Mouse (Mus musculus) hindbrain, embryonic 11.5 days (tissue): ENCODE measurements around the gene Slc35d2. TPM values are rescaled to one million over a fixed set of nuclear protein-coding genes. Genes with fewer than 3 reads are reported as not detected.
A peak's percentile ranks its signal among the peaks of the same experiment; 100 is the strongest.

ENCODE experiments used
- ATAC-seq: fragments of 200-750 bp; cut with Nextera tagmentation; 2 replicates; pipeline ENCODE4 v1.8.0; 2017; ENCODE audit warnings: mild to moderate bottlenecking, moderate TSS enrichment, moderate library complexity; ENCODE audit not compliant: low FRiP score
- DNase-seq: peaks from one replicate; pipeline ENCODE4 v3.0.0-alpha.2; 2015; ENCODE audit warnings: low spot score
- H3K27ac ChIP-seq: fragments of 300-500 bp; sonication (generic); 2 replicates; pipeline ENCODE4 v1.5.1; 2014; ENCODE audit warnings: mild to moderate bottlenecking, low read depth, low read length
- H3K27me3 ChIP-seq: fragments of 300-500 bp; sonication (generic); 2 replicates; pipeline ENCODE4 v1.6.1; 2014; ENCODE audit warnings: mild to moderate bottlenecking, low read length, moderate library complexity, mixed read lengths; ENCODE audit not compliant: control insufficient read depth, insufficient read depth
- H3K36me3 ChIP-seq: fragments of 300-500 bp; sonication (generic); 2 replicates; pipeline ENCODE4 v1.6.1; 2014; ENCODE audit warnings: mild to moderate bottlenecking, low read length, moderate library complexity, mixed read lengths; ENCODE audit not compliant: control insufficient read depth, insufficient read depth
- H3K4me1 ChIP-seq: fragments of 300-500 bp; sonication (generic); replicated peaks from 2 replicates; pipeline ENCODE4 v1.6.1; 2014; ENCODE audit warnings: low read length, mixed read lengths; ENCODE audit not compliant: control insufficient read depth, insufficient read depth
- H3K4me2 ChIP-seq: fragments of 300-500 bp; sonication (generic); replicated peaks from 2 replicates; pipeline ENCODE4 v1.6.1; 2014; ENCODE audit warnings: mild to moderate bottlenecking, low read depth, low read length
- H3K4me3 ChIP-seq: fragments of 300-500 bp; sonication (generic); 2 replicates; pipeline ENCODE4 v1.5.1; 2014; ENCODE audit warnings: low read depth, low read length
- H3K9ac ChIP-seq: fragments of 300-500 bp; sonication (generic); 2 replicates; pipeline ENCODE4 v1.6.1; 2014; ENCODE audit warnings: low read depth, low read length
- H3K9me3 ChIP-seq: fragments of 300-500 bp; sonication (generic); 2 replicates; pipeline ENCODE4 v1.6.1; 2016; ENCODE audit warnings: low read length; ENCODE audit not compliant: control insufficient read depth
- WGBS: fragments of 180-500 bp; shearing (Covaris S2); extraction: QIAGEN DNeasy Blood & Tissue Kit; methylation state at CpG from one replicate; pipeline ENCODE4 v1.1.7; 2014; 5-methylcytosine and 5-hydroxymethylcytosine counted together
- polyA plus RNA-seq: library from polyadenylated mRNA; unstranded; fragments of >200 nt; fragmentation: Nextera tagmentation; extraction: Ambion mirVana; gene quantifications from 2 replicates; pipeline ENCODE4 v1.2.1, GENCODE M21; 2014

The Slc35d2 gene
- polyA plus RNA-seq, 1 experiment from 2014 or later = 6.9 TPM

GRCm38 (mm10) chr13:64126316-64126715 lies 2.9 kb downstream of the Slc35d2 start:
- Histone ChIP-seq H3K36me3 (no peaks in the 10 kb centered on the region), H3K9me3 (no peaks in the 10 kb centered on the region), H3K27ac (no peak overlapping the region), H3K4me1 (0 out of 2 replicates have a peak, but pooled peaks cover 2% of the 10 kb centered on the region), H3K9ac (no peak overlapping the region), H3K27me3 (no peaks in the 10 kb centered on the region), H3K4me2 (no peak overlapping the region), H3K4me3 (no peak overlapping the region)
- WGBS = 64% methylated on average over 4 of the region's 4 CpGs
- ATAC-seq (no peak), DNase-seq (no peak)

DNA sequence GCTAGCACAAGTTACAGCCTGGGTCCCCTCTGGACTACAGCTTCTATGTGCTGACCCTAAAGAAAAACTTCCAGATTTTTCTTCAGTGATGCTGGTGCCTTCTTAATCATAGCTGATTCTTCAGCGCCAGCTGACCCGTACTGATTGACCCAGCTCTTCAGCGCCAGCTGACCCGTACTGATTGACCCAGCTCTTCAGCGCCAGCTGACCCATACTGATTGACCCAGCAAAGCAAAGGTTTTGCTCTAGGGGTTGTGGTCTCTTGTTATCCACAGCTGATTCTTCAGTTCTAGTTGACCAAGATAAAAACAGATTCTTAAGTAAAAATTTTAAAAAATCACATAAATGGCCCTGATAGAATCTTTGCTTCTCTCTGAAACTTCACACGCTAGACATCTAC lies 4.3 kb downstream of the Slc35d2 start:
- Histone ChIP-seq H3K36me3 (no peaks in the 10 kb centered on the region), H3K9ac (no peak overlapping the region), H3K4me2 (no peak overlapping the region), H3K4me3 (no peak overlapping the region), H3K27ac (no peak overlapping the region), H3K27me3 (no peaks in the 10 kb centered on the region), H3K9me3 (no peaks in the 10 kb centered on the region), H3K4me1 (0 out of 2 replicates have a peak, but pooled peaks cover 2% of the 10 kb centered on the region)
- 87% methylated on average over 6 of the region's 6 CpGs for WGBS
- DNase-seq (no peak), ATAC-seq (no peak)

GRCm38 (mm10) chr13:64123491-64124188 lies 5.5 kb downstream of the Slc35d2 start:
- 28% methylated on average over 6 of the region's 6 CpGs for WGBS
- DNase-seq = no peak

GRCm38 (mm10) chr13:64120760-64121159 lies 8.4 kb downstream of the Slc35d2 start:
- H3K36me3 ChIP-seq = no peaks in the 10 kb centered on the region
- no peaks in the 10 kb centered on the region for H3K4me1 ChIP-seq
- H3K9me3 ChIP-seq = no peaks in the 10 kb centered on the region
- no peak overlapping the region for H3K9ac ChIP-seq
- H3K27ac ChIP-seq = no peak overlapping the region
- 61% methylated on average over 4 of the region's 4 CpGs for WGBS
- no peak overlapping the region for H3K4me3 ChIP-seq
- no peak overlapping the region for H3K4me2 ChIP-seq
- no peaks in the 10 kb centered on the region for H3K27me3 ChIP-seq
- ATAC-seq (no peak), DNase-seq (no peak)

More at GRCm38 (mm10) chr13:64123491-64124188, 5.5 kb downstream of the Slc35d2 start:
- Histone ChIP-seq H3K4me3 (no peak overlapping the region), H3K4me1 (no peaks in the 10 kb centered on the region), H3K36me3 (no peaks in the 10 kb centered on the region), H3K9me3 (no peaks in the 10 kb centered on the region), H3K27me3 (no peaks in the 10 kb centered on the region), H3K4me2 (no peak overlapping the region), H3K9ac (no peak overlapping the region), H3K27ac (no peak overlapping the region)
- ATAC-seq = no peak

- H3K27ac ChIP-seq = no peak overlapping the region
- ATAC-seq = no peak
- H3K4me1 ChIP-seq = no peaks in the 10 kb centered on the region
- H3K27me3 ChIP-seq = no peaks in the 10 kb centered on the region
- no peak overlapping the region for H3K9ac ChIP-seq
- H3K4me3 ChIP-seq = no peak overlapping the region
- H3K4me2 ChIP-seq = no peak overlapping the region
- no peaks in the 10 kb centered on the region for H3K9me3 ChIP-seq
- no peak for DNase-seq
- H3K36me3 ChIP-seq = no peaks in the 10 kb centered on the region
- 64% methylated on average over 2 of the region's 2 CpGs for WGBS
These were observed 11.7 kb downstream of the Slc35d2 start for GRCm38 (mm10) chr13:64117442-64117841.

GRCm38 (mm10) chr13:64110421-64110820 lies 18.7 kb downstream of the Slc35d2 start:
- H3K36me3 ChIP-seq = no peaks in the 10 kb centered on the region
- H3K9me3 ChIP-seq = no peaks in the 10 kb centered on the region
- DNase-seq (no peak), ATAC-seq (no peak)
- no peaks in the 10 kb centered on the region for H3K27me3 ChIP-seq
- no peak overlapping the region for H3K9ac ChIP-seq
- no peak overlapping the region for H3K27ac ChIP-seq
- no peak overlapping the region for H3K4me2 ChIP-seq
- H3K4me1 ChIP-seq = peaks cover 6% of the 10 kb centered on the region
- H3K4me3 ChIP-seq = no peak overlapping the region
- WGBS = 94% methylated on average over 1 of the region's 1 CpGs

GRCm38 (mm10) chr13:64108381-64108850 lies 20.8 kb downstream of the Slc35d2 start:
- H3K36me3 ChIP-seq = no peaks in the 10 kb centered on the region
- H3K4me1 ChIP-seq = peaks cover 6% of the 10 kb centered on the region
- DNase-seq (peak; percentile 70), ATAC-seq (peak; percentile 71)
- H3K27me3 ChIP-seq = no peaks in the 10 kb centered on the region
- H3K9me3 ChIP-seq = no peaks in the 10 kb centered on the region
- H3K4me3 ChIP-seq = no peak overlapping the region
- no peak overlapping the region; the same call in 1 of the 2 replicates for H3K4me2 ChIP-seq
- 12% methylated on average over 5 of the region's 5 CpGs for WGBS
- H3K27ac ChIP-seq = peak overlapping the region; percentile 19
- H3K9ac ChIP-seq = no peak overlapping the region

DNA sequence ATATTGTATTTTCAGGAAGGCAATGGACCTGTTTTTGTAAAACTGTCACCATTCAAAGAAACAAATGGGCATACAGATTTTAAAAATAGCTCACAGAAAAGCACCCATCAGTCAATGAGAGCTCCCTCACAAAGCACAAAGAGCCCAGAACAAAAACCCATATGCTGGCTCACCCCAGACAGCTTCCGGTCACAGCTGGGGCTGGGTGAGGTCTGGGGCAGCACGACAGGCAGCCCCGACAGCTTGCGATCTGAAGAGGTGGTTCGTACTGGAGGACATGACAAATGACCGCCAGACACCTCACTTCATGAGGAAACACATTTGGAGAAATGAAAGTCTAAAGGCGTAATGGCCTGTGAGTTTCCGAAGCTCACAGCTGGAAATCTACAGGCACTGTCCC lies 21.6 kb downstream of the Slc35d2 start:
- no peaks in the 10 kb centered on the region for H3K9me3 ChIP-seq
- ATAC-seq = peak; percentile 89
- H3K27me3 ChIP-seq = no peaks in the 10 kb centered on the region
- no peaks in the 10 kb centered on the region for H3K36me3 ChIP-seq
- H3K4me2 ChIP-seq = peak overlapping the region; percentile 20; the same call in 1 of the 2 replicates
- H3K4me1 ChIP-seq = peaks cover 6% of the 10 kb centered on the region
- DNase-seq = peak; percentile 73
- H3K27ac ChIP-seq = peak overlapping the region; percentile 5; the same call in 1 of the 2 replicates
- WGBS = 16% methylated on average over 8 of the region's 8 CpGs
- no peak overlapping the region for H3K9ac ChIP-seq
- H3K4me3 ChIP-seq = no peak overlapping the region

GRCm38 (mm10) chr13:64107105-64107504 lies 22.1 kb downstream of the Slc35d2 start:
- ATAC-seq = peak; percentile 62

More at GRCm38 (mm10) chr13:64107105-64107504, 22.1 kb downstream of the Slc35d2 start:
- H3K9ac ChIP-seq = no peak overlapping the region
- H3K4me2 ChIP-seq = no peak overlapping the region
- WGBS = 33% methylated on average over 3 of the region's 3 CpGs
- DNase-seq = no peak
- H3K27ac ChIP-seq = no peak overlapping the region
- H3K4me3 ChIP-seq = no peak overlapping the region
- H3K4me1 ChIP-seq = peaks cover 6% of the 10 kb centered on the region
- H3K36me3 ChIP-seq = no peaks in the 10 kb centered on the region
- no peaks in the 10 kb centered on the region for H3K9me3 ChIP-seq
- no peaks in the 10 kb centered on the region for H3K27me3 ChIP-seq
